Mouse (Mus musculus): ENCODE data around the gene Ikzf4. TPM values are rescaled to one million over a fixed set of nuclear protein-coding genes. Genes with fewer than 3 reads are reported as not detected.
A peak's percentile ranks its signal among the peaks of the same experiment; 100 is the strongest.
"Not testable (repeated sequence)": the region's sequence is repeated elsewhere in the genome, so short reads cannot be mapped to it uniquely, and the experiment has no call there.

Ikzf4 gene
- polyA plus RNA-seq, 1 experiment from 2014 or later, result 0.12 TPM

DNA sequence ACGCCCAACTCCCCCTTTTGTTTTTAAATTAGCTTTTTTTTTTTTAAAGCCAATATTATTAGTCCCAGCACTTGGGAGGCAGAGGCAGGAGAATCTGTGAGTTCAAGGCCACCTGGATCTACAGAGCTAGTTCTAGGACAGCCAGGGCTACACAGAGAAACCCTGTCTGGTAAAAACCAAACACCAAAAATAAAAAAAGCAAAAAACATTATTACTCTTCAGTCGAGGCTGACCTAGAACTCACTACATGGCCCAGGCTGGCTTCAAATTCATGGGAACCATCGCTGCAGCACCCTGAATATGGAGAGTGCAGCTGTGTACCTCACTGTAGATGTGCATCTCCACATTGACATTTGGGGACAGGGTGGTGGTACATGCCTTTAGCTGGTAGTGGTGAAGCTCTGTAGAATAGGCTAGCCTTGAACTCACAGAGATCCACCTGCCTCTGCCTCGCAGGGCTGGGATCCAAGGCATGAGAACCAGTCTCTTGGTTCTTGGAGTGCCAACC, 22.6 kb downstream of the Ikzf4 start:
- WGBS (ENCODE audit: insufficient replicate concordance), result 76% methylated on average over 4 of the region's 4 CpGs
- not testable (repeated sequence) for H3K4me3 ChIP-seq (replicated peaks); H3K9ac ChIP-seq; H3K4me2 ChIP-seq; H3K27me3 ChIP-seq; H3K27ac ChIP-seq (replicated peaks); H3K9me3 ChIP-seq (replicated peaks); ATAC-seq (ENCODE audit: insufficient read depth)
- Histone ChIP-seq H3K36me3 (replicated peaks) (peaks cover 39% of the 10 kb centered on the region), H3K4me1 (replicated peaks) (peaks cover 33% of the 10 kb centered on the region)

DNA sequence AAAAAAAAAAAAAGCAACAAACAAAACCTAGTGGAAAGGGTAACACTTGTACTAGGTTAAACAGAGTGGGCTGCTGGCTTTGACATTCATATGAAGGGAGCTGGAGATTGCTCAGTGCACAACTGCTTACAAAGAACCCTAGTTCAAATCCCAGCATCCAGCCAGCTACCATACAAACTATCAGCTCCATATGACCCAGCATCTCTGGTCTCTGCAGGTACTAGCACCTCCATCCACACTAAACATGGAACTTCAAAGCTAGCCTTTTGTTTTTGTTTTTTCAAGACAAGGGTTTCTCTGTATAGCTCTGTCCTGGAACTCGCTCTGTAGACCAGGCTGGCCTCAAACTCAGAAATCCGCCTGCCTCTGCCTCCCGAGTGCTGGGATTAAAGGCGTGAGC, 23.1 kb downstream of the Ikzf4 start:
- no peak overlapping the region for H3K9ac ChIP-seq
- peaks cover 28% of the 10 kb centered on the region for H3K4me1 ChIP-seq (replicated peaks)
- no peaks in the 10 kb centered on the region for H3K27me3 ChIP-seq
- WGBS (ENCODE audit: insufficient replicate concordance), result 69% methylated on average over 4 of the region's 4 CpGs
- no peaks in the 10 kb centered on the region for H3K9me3 ChIP-seq (replicated peaks)
- no peak for ATAC-seq (ENCODE audit: insufficient read depth)
- no peak overlapping the region for H3K4me3 ChIP-seq (replicated peaks)
- no peak overlapping the region for H3K4me2 ChIP-seq
- no peak overlapping the region for H3K27ac ChIP-seq (replicated peaks)
- peaks cover 39% of the 10 kb centered on the region for H3K36me3 ChIP-seq (replicated peaks)

GRCm38 (mm10) chr10:128621986-128622520, 23.7 kb downstream of the Ikzf4 start:
- Histone ChIP-seq H3K36me3 (replicated peaks) (peaks cover 39% of the 10 kb centered on the region), H3K9ac (no peak overlapping the region), H3K9me3 (replicated peaks) (no peaks in the 10 kb centered on the region), H3K27ac (replicated peaks) (no peak overlapping the region), H3K4me1 (replicated peaks) (peaks cover 23% of the 10 kb centered on the region), H3K4me3 (replicated peaks) (no peak overlapping the region), H3K27me3 (no peaks in the 10 kb centered on the region), H3K4me2 (no peak overlapping the region)
- WGBS (ENCODE audit: insufficient replicate concordance), result 64% methylated on average over 3 of the region's 3 CpGs
- no peak for ATAC-seq (ENCODE audit: insufficient read depth)

DNA sequence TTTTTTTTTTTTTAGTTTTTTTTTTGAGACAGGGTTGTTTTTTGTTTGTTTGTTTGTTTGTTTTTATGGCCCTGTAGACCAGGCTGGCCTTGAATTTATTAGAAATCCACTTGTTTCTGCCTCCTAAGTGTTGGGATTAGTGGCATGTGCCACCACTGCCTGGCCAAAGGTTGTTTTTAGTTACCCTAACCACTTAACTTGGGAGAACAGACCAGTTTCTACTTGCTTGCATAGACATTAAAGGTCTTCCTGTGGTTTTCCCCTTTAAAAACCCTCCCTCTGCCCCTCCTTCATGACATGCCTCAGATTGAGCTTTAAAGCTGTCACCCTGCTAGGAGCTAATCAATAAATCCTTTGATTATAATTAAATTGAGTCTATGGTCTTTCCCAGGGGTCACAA, 25.6 kb downstream of the Ikzf4 start:
- peaks cover 16% of the 10 kb centered on the region for H3K4me1 ChIP-seq (replicated peaks)
- H3K4me3 ChIP-seq (replicated peaks), result no peak overlapping the region
- no peaks in the 10 kb centered on the region for H3K27me3 ChIP-seq
- H3K4me2 ChIP-seq, result no peak overlapping the region
- no peak for ATAC-seq (ENCODE audit: insufficient read depth)
- H3K27ac ChIP-seq (replicated peaks), result no peak overlapping the region
- H3K9me3 ChIP-seq (replicated peaks), result no peaks in the 10 kb centered on the region
- H3K9ac ChIP-seq, result no peak overlapping the region
- peaks cover 33% of the 10 kb centered on the region for H3K36me3 ChIP-seq (replicated peaks)

- H3K27me3 ChIP-seq; H3K4me1 ChIP-seq (replicated peaks); H3K4me3 ChIP-seq (replicated peaks); ATAC-seq (ENCODE audit: insufficient read depth); H3K4me2 ChIP-seq; H3K9ac ChIP-seq; H3K9me3 ChIP-seq (replicated peaks); H3K27ac ChIP-seq (replicated peaks): not testable (repeated sequence)
- 70% methylated on average over 5 of the region's 5 CpGs for WGBS (ENCODE audit: insufficient replicate concordance)
- peaks cover 22% of the 10 kb centered on the region for H3K36me3 ChIP-seq (replicated peaks)
Measured at GRCm38 (mm10) chr10:128619148-128619547, 26.6 kb downstream of the Ikzf4 start.

DNA sequence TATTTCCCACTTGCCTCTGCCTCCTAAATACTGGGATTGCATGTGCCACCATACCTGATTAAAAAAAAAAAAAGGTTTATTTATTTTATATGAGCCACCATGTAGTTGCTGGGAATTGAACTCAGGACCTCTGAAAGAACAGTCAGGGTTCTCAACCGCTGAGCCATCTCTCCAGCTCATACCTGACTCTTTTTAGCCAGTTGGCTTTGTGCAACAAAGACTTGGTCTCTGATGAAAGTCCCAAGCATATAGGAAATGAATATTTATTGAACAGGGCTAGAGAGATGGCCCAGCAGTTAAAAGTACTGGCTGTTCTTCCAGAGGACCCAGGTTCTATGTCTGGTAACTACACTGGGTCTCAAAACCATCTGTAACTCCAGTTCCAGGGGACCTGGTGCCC, 27.2 kb downstream of the Ikzf4 start:
- Histone ChIP-seq H3K27me3 (peaks cover 7% of the 10 kb centered on the region), H3K4me3 (replicated peaks) (no peak overlapping the region), H3K9me3 (replicated peaks) (no peaks in the 10 kb centered on the region), H3K27ac (replicated peaks) (no peak overlapping the region), H3K9ac (no peak overlapping the region), H3K4me2 (no peak overlapping the region), H3K4me1 (replicated peaks) (peaks cover 3% of the 10 kb centered on the region; the same call in 1 of the 2 replicates), H3K36me3 (replicated peaks) (peaks cover 16% of the 10 kb centered on the region)
- no peak for ATAC-seq (ENCODE audit: insufficient read depth)
- WGBS (ENCODE audit: insufficient replicate concordance), result 85% methylated on average over 1 of the region's 1 CpGs

DNA sequence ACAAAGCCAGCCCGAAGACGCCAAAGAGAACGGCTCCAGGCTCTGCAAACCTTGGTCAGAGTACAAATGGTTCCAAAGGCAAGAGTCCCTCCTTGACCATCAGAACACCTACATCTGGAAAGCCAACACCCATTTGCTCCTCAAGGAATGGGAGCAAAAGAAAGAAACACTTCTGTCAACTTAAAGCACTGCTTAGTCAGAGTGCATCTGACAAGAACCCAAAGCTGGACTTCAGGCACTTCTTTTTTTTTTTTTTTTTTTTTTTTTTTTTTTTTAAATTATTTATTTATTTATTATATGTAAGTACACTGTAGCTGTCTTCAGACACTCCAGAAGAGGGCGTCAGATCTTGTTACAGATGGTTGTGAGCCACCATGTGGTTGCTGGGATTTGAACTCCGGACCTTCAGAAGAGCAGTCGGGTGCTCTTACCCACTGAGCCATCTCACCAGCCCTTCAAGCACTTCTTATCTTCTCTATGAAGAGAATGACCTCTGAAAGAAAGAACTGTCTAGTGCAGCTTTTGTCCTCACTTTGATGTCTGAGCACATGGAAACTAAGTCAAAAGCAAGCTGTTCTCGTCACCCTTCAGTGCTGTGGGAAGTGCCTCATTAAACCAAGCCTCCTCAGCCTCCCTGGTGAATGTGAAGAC, 29.9 kb downstream of the Ikzf4 start:
- H3K4me2 ChIP-seq; H3K9me3 ChIP-seq (replicated peaks); H3K4me3 ChIP-seq (replicated peaks); H3K4me1 ChIP-seq (replicated peaks); H3K9ac ChIP-seq; H3K36me3 ChIP-seq (replicated peaks); H3K27me3 ChIP-seq; H3K27ac ChIP-seq (replicated peaks); ATAC-seq (ENCODE audit: insufficient read depth): not testable (repeated sequence)
- WGBS (ENCODE audit: insufficient replicate concordance), result 63% methylated on average over 6 of the region's 7 CpGs

DNA sequence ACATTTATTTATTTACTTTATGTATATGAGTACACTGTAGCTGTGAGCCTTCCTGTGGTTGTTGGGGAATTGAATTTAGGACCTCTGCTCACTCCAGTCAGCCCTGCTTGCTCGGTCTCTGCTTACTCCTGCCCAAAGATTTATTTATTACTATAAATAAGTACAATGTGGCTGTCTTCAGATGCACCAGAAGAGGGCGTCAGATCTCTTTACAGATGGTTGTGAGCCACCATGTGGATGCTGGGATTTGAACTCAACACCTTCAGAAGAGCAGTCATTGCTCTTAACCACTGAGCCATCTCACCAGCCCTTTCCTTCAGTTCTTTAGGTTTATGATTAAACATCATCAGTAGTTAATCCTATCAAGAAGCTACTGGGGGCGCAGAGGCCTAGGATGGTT, 30.9 kb downstream of the Ikzf4 start:
- Histone ChIP-seq H3K4me3 (replicated peaks) (no peak overlapping the region), H3K9me3 (replicated peaks) (no peaks in the 10 kb centered on the region), H3K4me2 (no peak overlapping the region), H3K4me1 (replicated peaks) (peaks cover 5% of the 10 kb centered on the region; the same call in 1 of the 2 replicates), H3K27me3 (peaks cover 9% of the 10 kb centered on the region), H3K27ac (replicated peaks) (no peak overlapping the region), H3K36me3 (replicated peaks) (no peaks in the 10 kb centered on the region), H3K9ac (no peak overlapping the region)
- WGBS (ENCODE audit: insufficient replicate concordance), result 44% methylated on average over 3 of the region's 3 CpGs
- no peak for ATAC-seq (ENCODE audit: insufficient read depth)

GRCm38 (mm10) chr10:128613820-128614219, 32.0 kb downstream of the Ikzf4 start:
- WGBS (ENCODE audit: insufficient replicate concordance), result 40% methylated on average over 4 of the region's 4 CpGs
- H3K4me2 ChIP-seq; H3K36me3 ChIP-seq (replicated peaks): not testable (repeated sequence)

GRCm38 (mm10) chr10:128613154-128613440, 32.7 kb downstream of the Ikzf4 start:
- Histone ChIP-seq H3K4me3 (replicated peaks) (no peak overlapping the region), H3K9me3 (replicated peaks) (no peaks in the 10 kb centered on the region), H3K27me3 (peaks cover 9% of the 10 kb centered on the region), H3K27ac (replicated peaks) (no peak overlapping the region), H3K36me3 (replicated peaks) (no peaks in the 10 kb centered on the region), H3K9ac (no peak overlapping the region), H3K4me2 (peak overlapping the region; percentile 33; the same call in 1 of the 2 replicates), H3K4me1 (replicated peaks) (peaks cover 5% of the 10 kb centered on the region; the same call in 1 of the 2 replicates)
- ATAC-seq (ENCODE audit: insufficient read depth), result 0 out of 2 replicates have a peak, but pooled peaks have one; percentile 7
- 34% methylated on average over 6 of the region's 6 CpGs for WGBS (ENCODE audit: insufficient replicate concordance)

More at GRCm38 (mm10) chr10:128613820-128614219, 32.0 kb downstream of the Ikzf4 start:
- ATAC-seq (ENCODE audit: insufficient read depth); H3K4me1 ChIP-seq (replicated peaks); H3K27ac ChIP-seq (replicated peaks); H3K9ac ChIP-seq; H3K27me3 ChIP-seq; H3K9me3 ChIP-seq (replicated peaks); H3K4me3 ChIP-seq (replicated peaks): not testable (repeated sequence)

- Histone ChIP-seq H3K27ac (replicated peaks) (no peak overlapping the region), H3K9ac (no peak overlapping the region), H3K9me3 (replicated peaks) (no peaks in the 10 kb centered on the region), H3K4me1 (replicated peaks) (peaks cover 5% of the 10 kb centered on the region; the same call in 1 of the 2 replicates), H3K36me3 (replicated peaks) (no peaks in the 10 kb centered on the region), H3K4me2 (peak overlapping the region; percentile 33; the same call in 1 of the 2 replicates), H3K4me3 (replicated peaks) (no peak overlapping the region), H3K27me3 (peaks cover 9% of the 10 kb centered on the region)
- 11% methylated on average over 16 of the region's 16 CpGs for whole genome bisulfite sequencing (ENCODE audit: insufficient replicate concordance)
- 0 out of 2 replicates have a peak, but pooled peaks have one; percentile 47 for ATAC-seq (ENCODE audit: insufficient read depth)
Measured at GRCm38 (mm10) chr10:128612433-128613153, 33.2 kb downstream of the Ikzf4 start.
